Mouse (Mus musculus) neural tube, embryonic 11.5 days (tissue): ENCODE measurements around the gene Recql. TPM values are rescaled to one million over a fixed set of nuclear protein-coding genes. Genes with fewer than 3 reads are reported as not detected.

Experiments used
- ATAC-seq: fragments of 200-750 bp; cut with Nextera tagmentation; 2 replicates; pipeline ENCODE4 v1.8.0; 2017; ENCODE audit warnings: moderate number of reproducible peaks, mild to moderate bottlenecking, moderate TSS enrichment, moderate library complexity; ENCODE audit not compliant: insufficient read depth, low FRiP score, low TSS enrichment
- DNase-seq: peaks from one replicate; pipeline ENCODE4 v3.0.0-alpha.2; 2015; ENCODE audit warnings: low spot score
- H3K27ac ChIP-seq: fragments of 300-500 bp; sonication (generic); 2 replicates; pipeline ENCODE4 v1.5.1; 2014; ENCODE audit warnings: low read depth, mild to moderate bottlenecking, low read length
- H3K27me3 ChIP-seq: fragments of 300-500 bp; sonication (generic); 2 replicates; pipeline ENCODE4 v1.6.1; 2014; ENCODE audit warnings: mild to moderate bottlenecking, low read length, mixed read lengths; ENCODE audit not compliant: control insufficient read depth, insufficient read depth
- H3K36me3 ChIP-seq: fragments of 300-500 bp; sonication (generic); 2 replicates; pipeline ENCODE4 v1.6.1; 2014; ENCODE audit warnings: mild to moderate bottlenecking, low read length, moderate library complexity, mixed read lengths; ENCODE audit not compliant: control insufficient read depth, insufficient read depth
- H3K4me1 ChIP-seq: fragments of 300-500 bp; sonication (generic); 2 replicates; pipeline ENCODE4 v1.6.1; 2014; ENCODE audit warnings: low read length, mixed read lengths; ENCODE audit not compliant: control insufficient read depth, insufficient read depth
- H3K4me2 ChIP-seq: fragments of 300-500 bp; sonication (generic); 2 replicates; pipeline ENCODE4 v1.6.1; 2014; ENCODE audit warnings: low read depth, mild to moderate bottlenecking, moderate library complexity
- H3K4me3 ChIP-seq: fragments of 300-500 bp; sonication (generic); 2 replicates; pipeline ENCODE4 v1.5.1; 2014; ENCODE audit warnings: low read depth, low read length
- H3K9ac ChIP-seq: fragments of 300-500 bp; sonication (generic); 2 replicates; pipeline ENCODE4 v1.6.1; 2014; ENCODE audit warnings: mild to moderate bottlenecking, low read length
- H3K9me3 ChIP-seq: fragments of 300-500 bp; sonication (generic); 2 replicates; pipeline ENCODE4 v1.6.1; 2016; ENCODE audit warnings: low read length; ENCODE audit not compliant: control insufficient read depth
- WGBS: fragments of 180-500 bp; shearing (Covaris S2); extraction: QIAGEN DNeasy Blood & Tissue Kit; methylation state at CpG from one replicate; pipeline ENCODE4 v1.1.7; 2014; 5-methylcytosine and 5-hydroxymethylcytosine counted together
- polyA plus RNA-seq: library from polyadenylated mRNA; unstranded; fragments of >200 nt; fragmentation: Nextera tagmentation; extraction: Ambion mirVana; gene quantifications from 2 replicates; pipeline ENCODE4 v1.2.1, GENCODE M21; 2014

The Recql gene
- polyA plus RNA-seq: 37.6 and 37.9 TPM in 2 replicates

GRCm38 (mm10) chr6:142387011-142387754 is at the start of gene Recql, which contains the start of gene Golt1b:
TSS of gene Recql (minus strand) at chr6:142387087.
TSS of gene Golt1b (plus strand) at chr6:142387221.
- H3K9ac ChIP-seq: peak within 1 kb of the TSS; percentile 82
- H3K4me1 ChIP-seq: peaks cover 7% of the 10 kb centered on the region; the same call in 1 of the 2 replicates
- DNase-seq (peak; percentile 97), ATAC-seq (peak; percentile 100)
- WGBS: under 1% methylated on average over 82 of the region's 87 CpGs
- H3K27ac ChIP-seq: no peak within 1 kb of the TSS
- no peaks in the 10 kb centered on the region for H3K27me3 ChIP-seq
- peak within 1 kb of the TSS; percentile 68 for H3K4me2 ChIP-seq
- no peaks in the 10 kb centered on the region for H3K9me3 ChIP-seq
- H3K36me3 ChIP-seq: no peaks in the 10 kb centered on the region
- peak within 1 kb of the TSS; percentile 93 for H3K4me3 ChIP-seq

GRCm38 (mm10) chr6:142429072-142429471 is 42.2 kb upstream of the Recql start:
- no peaks in the 10 kb centered on the region for H3K36me3 ChIP-seq
- ATAC-seq (no peak), DNase-seq (no peak)
- H3K27me3 ChIP-seq: no peaks in the 10 kb centered on the region
- H3K27ac ChIP-seq: no peak overlapping the region
- no peaks in the 10 kb centered on the region for H3K4me1 ChIP-seq
- no peak overlapping the region for H3K4me3 ChIP-seq
- no peak overlapping the region for H3K9ac ChIP-seq
- no peak overlapping the region for H3K4me2 ChIP-seq
- H3K9me3 ChIP-seq: no peaks in the 10 kb centered on the region

- no peaks in the 10 kb centered on the region for H3K27me3 ChIP-seq
- ATAC-seq (no peak), DNase-seq (no peak)
- no peak overlapping the region for H3K4me2 ChIP-seq
- H3K9ac ChIP-seq: no peak overlapping the region
- H3K4me3 ChIP-seq: no peak overlapping the region
- H3K36me3 ChIP-seq: no peaks in the 10 kb centered on the region
- WGBS: 71% methylated on average over 7 of the region's 7 CpGs
- no peaks in the 10 kb centered on the region for H3K9me3 ChIP-seq
- H3K27ac ChIP-seq: no peak overlapping the region
- no peaks in the 10 kb centered on the region for H3K4me1 ChIP-seq
These were observed 38.1 kb upstream of the Recql start for GRCm38 (mm10) chr6:142424976-142425375.

GRCm38 (mm10) chr6:142414597-142414996 is 27.7 kb upstream of the Recql start:
- Histone ChIP-seq H3K36me3 (no peaks in the 10 kb centered on the region), H3K27me3 (peaks cover 12% of the 10 kb centered on the region), H3K27ac (no peak overlapping the region), H3K4me1 (no peaks in the 10 kb centered on the region), H3K9ac (peak overlapping the region; percentile 6; the same call in 1 of the 2 replicates), H3K9me3 (no peaks in the 10 kb centered on the region), H3K4me3 (peak overlapping the region; percentile 20), H3K4me2 (peak overlapping the region; percentile 46)
- ATAC-seq (peak; percentile 38), DNase-seq (no peak)
- 1% methylated on average over 23 of the region's 24 CpGs for WGBS

GRCm38 (mm10) chr6:142413845-142414244 is 27.0 kb upstream of the Recql start:
- no peaks in the 10 kb centered on the region for H3K36me3 ChIP-seq
- no peaks in the 10 kb centered on the region for H3K9me3 ChIP-seq
- ATAC-seq (no peak), DNase-seq (no peak)
- H3K4me3 ChIP-seq: no peak overlapping the region
- no peak overlapping the region for H3K4me2 ChIP-seq
- peaks cover 12% of the 10 kb centered on the region for H3K27me3 ChIP-seq
- 13% methylated on average over 12 of the region's 12 CpGs for WGBS
- no peaks in the 10 kb centered on the region for H3K4me1 ChIP-seq
- H3K9ac ChIP-seq: no peak overlapping the region
- H3K27ac ChIP-seq: no peak overlapping the region

GRCm38 (mm10) chr6:142412906-142413491 is 26.1 kb upstream of the Recql start, which contains the start of gene Spx:
TSS of gene Spx (plus strand) at chr6:142413441.
- H3K36me3 ChIP-seq: no peaks in the 10 kb centered on the region
- H3K4me1 ChIP-seq: no peaks in the 10 kb centered on the region
- no peak for DNase-seq
- H3K27ac ChIP-seq: no peak within 1 kb of the TSS
- no peaks in the 10 kb centered on the region for H3K9me3 ChIP-seq
- H3K4me3 ChIP-seq: no peak within 1 kb of the TSS
- H3K27me3 ChIP-seq: peaks cover 12% of the 10 kb centered on the region
- 64% methylated on average over 11 of the region's 11 CpGs for WGBS
- no peak for ATAC-seq
- no peak within 1 kb of the TSS for H3K4me2 ChIP-seq
- H3K9ac ChIP-seq: no peak within 1 kb of the TSS

- H3K27me3 ChIP-seq: peaks cover 12% of the 10 kb centered on the region
- H3K4me2 ChIP-seq: no peak overlapping the region
- DNase-seq (no peak), ATAC-seq (no peak)
- H3K4me1 ChIP-seq: no peaks in the 10 kb centered on the region
- no peaks in the 10 kb centered on the region for H3K36me3 ChIP-seq
- WGBS: 48% methylated on average over 1 of the region's 1 CpGs
- no peaks in the 10 kb centered on the region for H3K9me3 ChIP-seq
- H3K9ac ChIP-seq: no peak overlapping the region
- H3K27ac ChIP-seq: no peak overlapping the region
- H3K4me3 ChIP-seq: no peak overlapping the region
These were observed 24.3 kb upstream of the Recql start for GRCm38 (mm10) chr6:142411140-142411539.

- WGBS: 96% methylated on average over 6 of the region's 6 CpGs
These were observed 8.9 kb upstream of the Recql start for GRCm38 (mm10) chr6:142395756-142396155.

GRCm38 (mm10) chr6:142394669-142395068 is 7.8 kb upstream of the Recql start:
- 95% methylated on average over 5 of the region's 5 CpGs for WGBS
- no peak for ATAC-seq
- Histone ChIP-seq H3K4me3 (no peak overlapping the region), H3K27me3 (no peaks in the 10 kb centered on the region), H3K4me2 (no peak overlapping the region), H3K9me3 (no peaks in the 10 kb centered on the region), H3K4me1 (no peaks in the 10 kb centered on the region), H3K27ac (no peak overlapping the region), H3K9ac (no peak overlapping the region), H3K36me3 (peaks cover 6% of the 10 kb centered on the region)
- DNase-seq: no peak

More at GRCm38 (mm10) chr6:142395756-142396155, 8.9 kb upstream of the Recql start:
- Histone ChIP-seq H3K4me1 (no peaks in the 10 kb centered on the region), H3K9ac (no peak overlapping the region), H3K27ac (no peak overlapping the region), H3K27me3 (no peaks in the 10 kb centered on the region), H3K4me2 (no peak overlapping the region), H3K4me3 (no peak overlapping the region), H3K9me3 (no peaks in the 10 kb centered on the region), H3K36me3 (peaks cover 8% of the 10 kb centered on the region)
- ATAC-seq: no peak
- no peak for DNase-seq
